Mouse (Mus musculus) common myeloid progenitor, adult 5-6 weeks (primary cell): ENCODE measurements around the gene Olfr1295. TPM values are rescaled to one million over a fixed set of nuclear protein-coding genes. Genes with fewer than 3 reads are reported as not detected.

Experiments
- ATAC-seq: replicated peaks from 2 replicates; pipeline ENCODE4 v1.8.0; 2016; ENCODE audit warnings: low read depth, mild to moderate bottlenecking, moderate TSS enrichment, inconsistent platforms; ENCODE audit not compliant: poor library complexity, severe bottlenecking
- total RNA-seq: library from RNA; stranded (forward); fragments of 200-1000, 187-1606 nt; gene quantifications from 2 replicates; pipeline ENCODE4 v1.2.3, GENCODE M21; 2017

Olfr1295 gene
- total RNA-seq = not detected in 2 replicates

DNA sequence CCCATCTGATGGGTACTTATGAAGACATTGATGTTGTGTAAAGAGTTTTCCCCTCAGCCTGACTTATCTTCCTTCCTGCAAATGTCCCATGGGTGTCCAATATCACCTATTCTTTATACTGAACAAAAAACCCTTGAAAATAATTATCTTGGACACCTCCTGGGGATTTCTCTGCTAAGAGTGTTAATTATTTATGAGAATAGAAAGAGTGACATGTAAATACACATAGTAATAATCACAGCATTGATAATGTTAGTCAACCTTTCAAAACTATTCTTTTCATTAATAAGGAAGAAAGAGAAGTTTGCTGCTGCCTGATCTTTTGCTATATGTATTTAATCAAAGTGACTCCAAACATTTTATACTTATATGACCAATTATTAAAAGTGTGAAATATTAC is at the start of gene Olfr1295:
TSS of gene Olfr1295 (minus strand) at position 101 of the 400 bp plus-strand sequence.
- no peak for ATAC-seq

DNA sequence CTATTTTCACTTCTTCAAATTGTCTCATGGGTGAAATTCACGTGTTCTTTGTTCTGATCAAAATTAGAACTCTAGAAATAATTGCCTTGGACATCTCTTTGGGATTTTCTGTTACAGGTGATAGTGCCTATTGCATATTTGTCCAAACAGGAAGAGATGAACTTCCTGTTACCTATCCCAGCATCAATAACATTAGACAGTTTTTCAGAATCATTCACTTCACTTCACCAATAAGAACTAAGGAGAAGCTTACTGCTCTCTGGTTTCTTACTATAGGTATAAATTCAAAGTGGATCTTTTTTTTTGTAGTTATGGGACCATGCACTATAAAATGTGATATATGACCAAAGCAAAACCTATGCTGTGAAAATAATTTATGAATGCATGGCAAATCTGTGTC is 29.3 kb downstream of the Olfr1295 start, which contains the start of gene Olfr1294:
TSS of gene Olfr1294 (minus strand) at position 101 of the 400 bp plus-strand sequence.
- no peak for ATAC-seq

DNA sequence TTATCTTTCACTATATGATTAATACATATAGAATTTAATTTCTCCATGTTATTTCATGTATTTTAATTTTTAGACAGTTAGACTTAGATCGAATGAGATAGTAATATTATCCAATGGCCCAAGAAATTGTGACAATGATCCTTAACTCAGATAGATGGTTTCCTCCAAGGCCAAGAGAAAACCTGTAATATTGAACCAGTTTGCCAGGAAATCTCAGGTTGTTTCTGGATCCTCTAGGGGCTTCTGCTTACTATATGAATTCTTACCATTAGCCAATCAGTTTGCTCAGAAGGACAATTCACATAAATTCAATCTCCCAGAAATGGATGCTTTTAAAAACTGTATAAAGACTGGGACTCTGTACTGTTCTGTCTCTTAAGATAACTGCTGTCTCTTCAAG is 44.6 kb downstream of the Olfr1295 start, which contains the start of gene Olfr1293-ps:
TSS of gene Olfr1293-ps (plus strand) at position 301 of the 400 bp plus-strand sequence.
- ATAC-seq = no peak

GRCm38 (mm10) chr2:111517451-111517850 is 52.0 kb downstream of the Olfr1295 start:
- no peak for ATAC-seq

Other genes starting within 250 kb of the Olfr1295 start
- gene Olfr1281, start 243.2 kb downstream of the Olfr1295 start, total RNA-seq = not detected in 2 replicates
- not detected in 2 replicates for gene Olfr1282, start 233.6 kb downstream of the Olfr1295 start, total RNA-seq
- gene Olfr1283, start 202.9 kb downstream of the Olfr1295 start, total RNA-seq = not detected in 2 replicates
- gene Olfr1284, start 194.2 kb downstream of the Olfr1295 start, total RNA-seq = not detected in 2 replicates
- not detected in 2 replicates for gene Olfr1286, start 146.6 kb downstream of the Olfr1295 start, total RNA-seq
- gene Olfr1287, start 120.5 kb downstream of the Olfr1295 start, total RNA-seq = not detected in 2 replicates
- not detected in 2 replicates for gene Olfr1288, start 95.6 kb downstream of the Olfr1295 start, total RNA-seq
- gene Olfr1289, start 88.9 kb downstream of the Olfr1295 start, total RNA-seq = not detected in 2 replicates
- not detected in 2 replicates for gene Olfr1290, start 75.9 kb downstream of the Olfr1295 start, total RNA-seq
- gene Olfr1291-ps1, start 72.5 kb downstream of the Olfr1295 start, total RNA-seq = not detected in 2 replicates
- gene Olfr1293-ps, start 44.5 kb downstream of the Olfr1295 start, total RNA-seq = not detected in 2 replicates
- gene Olfr1294, start 29.4 kb downstream of the Olfr1295 start, total RNA-seq = not detected in 2 replicates
- gene Olfr1297, start 56.8 kb upstream of the Olfr1295 start, total RNA-seq = not detected in 2 replicates
- not detected in 2 replicates for gene Olfr1298, start 79.5 kb upstream of the Olfr1295 start, total RNA-seq
- not detected in 2 replicates for gene Olfr1299, start 91.7 kb upstream of the Olfr1295 start, total RNA-seq
- gene Olfr1301, start 181.3 kb upstream of the Olfr1295 start, total RNA-seq = not detected in 2 replicates
- gene Olfr1302, start 207.7 kb upstream of the Olfr1295 start, total RNA-seq = not detected in 2 replicates